Mouse (Mus musculus) intestine, embryonic 15.5 days (tissue): Measurements from ENCODE around the gene Ssh2. TPM values are rescaled to one million over a fixed set of nuclear protein-coding genes. Genes with fewer than 3 reads are reported as not detected.

Experiments used
- ATAC-seq: fragments of 200-750 bp; cut with Nextera tagmentation; 2 replicates; pipeline ENCODE4 v1.8.0; 2017; ENCODE audit warnings: moderate TSS enrichment, moderate library complexity
- H3K27ac ChIP-seq: fragments of 300-500 bp; sonication (generic); 2 replicates; pipeline ENCODE4 v1.5.1; 2015; ENCODE audit warnings: mild to moderate bottlenecking, inconsistent platforms
- H3K27me3 ChIP-seq: fragments of 300-500 bp; sonication (generic); replicated peaks from 2 replicates; pipeline ENCODE4 v1.6.1; 2015; ENCODE audit warnings: inconsistent platforms
- H3K36me3 ChIP-seq: fragments of 300-500 bp; sonication (generic); 2 replicates; pipeline ENCODE4 v1.6.1; 2015; ENCODE audit warnings: inconsistent platforms
- H3K4me1 ChIP-seq: fragments of 300-500 bp; sonication (generic); replicated peaks from 2 replicates; pipeline ENCODE4 v1.6.1; 2015; ENCODE audit warnings: inconsistent platforms
- H3K4me2 ChIP-seq: fragments of 300-500 bp; sonication (generic); replicated peaks from 2 replicates; pipeline ENCODE4 v1.6.1; 2015; ENCODE audit warnings: mild to moderate bottlenecking, inconsistent platforms
- H3K4me3 ChIP-seq: fragments of 300-500 bp; sonication (generic); replicated peaks from 2 replicates; pipeline ENCODE4 v1.5.1; 2015; ENCODE audit warnings: inconsistent platforms
- H3K9ac ChIP-seq: fragments of 300-500 bp; sonication (generic); 2 replicates; pipeline ENCODE4 v1.6.1; 2015; ENCODE audit warnings: inconsistent platforms
- H3K9me3 ChIP-seq: fragments of 300-500 bp; sonication (generic); 2 replicates; pipeline ENCODE4 v1.6.1; 2016; ENCODE audit warnings: inconsistent platforms
- WGBS: fragments of 180-500 bp; shearing (Covaris S2); methylation state at CpG from one replicate; pipeline ENCODE4 v1.1.7; 2015; 5-methylcytosine and 5-hydroxymethylcytosine counted together
- polyA plus RNA-seq: library from polyadenylated mRNA; unstranded; fragments of >200 nt; fragmentation: Nextera tagmentation; extraction: Ambion mirVana; gene quantifications from 2 replicates; pipeline ENCODE4 v1.2.1, GENCODE M21; 2015

Ssh2 gene
- 5.7 and 5.8 TPM in 2 replicates for polyA plus RNA-seq

- H3K4me3 ChIP-seq, result peak within 1 kb of the TSS; percentile 82
- H3K9ac ChIP-seq, result peak within 1 kb of the TSS; percentile 85
- WGBS, result under 1% methylated on average over 80 of the region's 82 CpGs
- no peaks in the 10 kb centered on the region for H3K27me3 ChIP-seq
- peak within 1 kb of the TSS; percentile 89 for H3K27ac ChIP-seq
- no peaks in the 10 kb centered on the region for H3K36me3 ChIP-seq
- 0 out of 2 replicates have a peak, but pooled peaks cover 4% of the 10 kb centered on the region for H3K4me1 ChIP-seq
- no peaks in the 10 kb centered on the region for H3K9me3 ChIP-seq
- H3K4me2 ChIP-seq, result peak within 1 kb of the TSS; percentile 91
- ATAC-seq, result peak; percentile 93
These were observed at the start of gene Ssh2 for GRCm38 (mm10) chr11:77215951-77216760. Gene Ssh2 (plus strand): TSS chr11:77216287.

- Histone ChIP-seq H3K9me3 (no peaks in the 10 kb centered on the region), H3K9ac (no peak overlapping the region), H3K4me2 (no peak overlapping the region), H3K4me1 (no peaks in the 10 kb centered on the region), H3K36me3 (no peaks in the 10 kb centered on the region), H3K4me3 (no peak overlapping the region), H3K27me3 (no peaks in the 10 kb centered on the region), H3K27ac (no peak overlapping the region)
- 62% methylated on average over 4 of the region's 4 CpGs for WGBS
- no peak for ATAC-seq
These were observed 42.4 kb upstream of the Ssh2 start for GRCm38 (mm10) chr11:77173731-77174130.

DNA sequence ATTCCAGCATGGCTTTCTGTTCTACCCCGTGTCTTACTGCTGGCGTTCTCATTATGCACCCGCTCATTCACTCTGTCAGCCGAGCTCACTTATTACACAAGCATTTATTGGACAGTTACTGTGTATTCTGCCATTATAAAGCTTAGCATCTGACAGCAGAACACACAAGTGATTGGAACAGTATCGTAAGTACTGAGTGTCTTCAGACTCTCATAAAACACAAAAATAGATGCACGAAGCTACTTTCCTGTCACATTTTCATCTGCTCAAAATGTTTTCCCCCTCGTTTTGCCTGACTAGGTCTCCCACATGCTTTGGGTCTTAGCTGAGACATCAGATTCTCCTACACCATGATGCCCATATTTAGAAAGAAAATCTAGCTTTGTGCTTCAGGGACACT lies 41.6 kb upstream of the Ssh2 start:
- H3K4me3 ChIP-seq, result no peak overlapping the region
- H3K27me3 ChIP-seq, result no peaks in the 10 kb centered on the region
- no peak overlapping the region for H3K4me2 ChIP-seq
- no peaks in the 10 kb centered on the region for H3K9me3 ChIP-seq
- ATAC-seq, result no peak
- 38% methylated on average over 7 of the region's 7 CpGs for WGBS
- no peak overlapping the region for H3K27ac ChIP-seq
- no peak overlapping the region for H3K9ac ChIP-seq
- no peaks in the 10 kb centered on the region for H3K4me1 ChIP-seq
- no peaks in the 10 kb centered on the region for H3K36me3 ChIP-seq

GRCm38 (mm10) chr11:77179771-77180170 lies 36.3 kb upstream of the Ssh2 start:
- ATAC-seq, result no peak
- H3K4me1 ChIP-seq, result 0 out of 2 replicates have a peak, but pooled peaks cover 2% of the 10 kb centered on the region
- no peak overlapping the region for H3K4me3 ChIP-seq
- no peak overlapping the region for H3K9ac ChIP-seq
- H3K27me3 ChIP-seq, result no peaks in the 10 kb centered on the region
- H3K4me2 ChIP-seq, result no peak overlapping the region
- H3K27ac ChIP-seq, result no peak overlapping the region; the same call in 1 of the 2 replicates
- no peaks in the 10 kb centered on the region for H3K9me3 ChIP-seq
- no peaks in the 10 kb centered on the region for H3K36me3 ChIP-seq
- 81% methylated on average over 3 of the region's 3 CpGs for WGBS

DNA sequence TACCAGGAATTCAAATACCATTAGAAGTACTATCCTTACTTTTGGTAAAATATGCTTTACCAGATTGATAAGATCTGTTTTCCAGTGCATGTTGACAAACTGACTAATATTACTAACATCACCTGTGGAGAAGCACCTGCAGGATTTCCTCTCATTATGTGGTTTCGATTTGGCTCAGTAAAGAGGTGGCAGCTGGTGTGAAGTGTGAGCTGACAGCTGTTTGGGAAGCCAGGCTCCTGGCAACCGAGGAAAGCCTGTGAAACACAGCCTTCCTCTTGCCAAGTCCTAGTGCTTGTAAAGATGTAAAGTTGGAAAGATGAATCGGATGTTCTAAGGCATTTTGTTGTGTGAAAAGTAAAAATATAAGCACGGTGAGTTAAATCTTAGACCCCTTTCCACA lies 35.2 kb upstream of the Ssh2 start:
- H3K9me3 ChIP-seq, result no peaks in the 10 kb centered on the region
- 0 out of 2 replicates have a peak, but pooled peaks cover 2% of the 10 kb centered on the region for H3K4me1 ChIP-seq
- no peaks in the 10 kb centered on the region for H3K27me3 ChIP-seq
- no peak overlapping the region for H3K4me2 ChIP-seq
- 0 out of 2 replicates have a peak overlapping the region, but pooled peaks have one; percentile 42 for H3K27ac ChIP-seq
- ATAC-seq, result no peak
- H3K9ac ChIP-seq, result no peak overlapping the region
- 37% methylated on average over 4 of the region's 4 CpGs for WGBS
- no peak overlapping the region for H3K4me3 ChIP-seq
- H3K36me3 ChIP-seq, result no peaks in the 10 kb centered on the region

DNA sequence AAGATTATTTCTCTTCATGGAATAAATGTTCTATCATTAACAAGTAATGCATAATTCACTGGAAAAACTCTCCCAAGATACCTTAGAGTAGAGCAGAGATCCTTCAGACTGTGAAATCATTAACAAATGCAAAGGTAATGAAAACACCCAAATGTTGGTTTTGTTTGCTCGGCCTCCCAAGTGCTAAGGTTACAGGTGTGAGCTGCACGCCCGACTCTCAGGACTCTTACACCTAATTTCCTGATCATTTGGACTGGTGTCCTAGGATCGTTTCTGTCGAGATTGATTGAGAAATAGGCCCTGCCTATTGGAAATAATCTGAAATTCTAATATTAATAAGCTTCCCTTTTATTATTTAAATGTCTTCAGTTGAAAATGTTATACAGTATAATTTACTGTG lies 34.6 kb upstream of the Ssh2 start:
- Histone ChIP-seq H3K4me1 (0 out of 2 replicates have a peak, but pooled peaks cover 2% of the 10 kb centered on the region), H3K36me3 (no peaks in the 10 kb centered on the region), H3K9me3 (no peaks in the 10 kb centered on the region), H3K27ac (peak overlapping the region; percentile 48; the same call in 1 of the 2 replicates), H3K27me3 (no peaks in the 10 kb centered on the region), H3K4me2 (no peak overlapping the region), H3K9ac (no peak overlapping the region), H3K4me3 (no peak overlapping the region)
- peak; percentile 75 for ATAC-seq
- WGBS, result 54% methylated on average over 5 of the region's 5 CpGs

- H3K4me2 ChIP-seq, result peak overlapping the region; percentile 7; the same call in 1 of the 2 replicates
- H3K9me3 ChIP-seq, result no peaks in the 10 kb centered on the region
- H3K4me3 ChIP-seq, result no peak overlapping the region
- WGBS, result 46% methylated on average over 2 of the region's 2 CpGs
- no peaks in the 10 kb centered on the region for H3K36me3 ChIP-seq
- H3K27me3 ChIP-seq, result no peaks in the 10 kb centered on the region
- ATAC-seq, result peak; percentile 91
- H3K9ac ChIP-seq, result no peak overlapping the region
- peak overlapping the region; percentile 67 for H3K27ac ChIP-seq
- H3K4me1 ChIP-seq, result 0 out of 2 replicates have a peak, but pooled peaks cover 2% of the 10 kb centered on the region
These were observed 34.0 kb upstream of the Ssh2 start for GRCm38 (mm10) chr11:77182041-77182440.

- H3K36me3 ChIP-seq, result no peaks in the 10 kb centered on the region
- 18% methylated on average over 2 of the region's 2 CpGs for WGBS
- H3K9ac ChIP-seq, result no peak overlapping the region
- no peak overlapping the region for H3K4me3 ChIP-seq
- H3K4me2 ChIP-seq, result peak overlapping the region; percentile 7
- H3K4me1 ChIP-seq, result 0 out of 2 replicates have a peak, but pooled peaks cover 2% of the 10 kb centered on the region
- H3K27me3 ChIP-seq, result no peaks in the 10 kb centered on the region
- no peaks in the 10 kb centered on the region for H3K9me3 ChIP-seq
- H3K27ac ChIP-seq, result peak overlapping the region; percentile 67
- ATAC-seq, result peak; percentile 42
These were observed 33.5 kb upstream of the Ssh2 start for GRCm38 (mm10) chr11:77182616-77183015.

DNA sequence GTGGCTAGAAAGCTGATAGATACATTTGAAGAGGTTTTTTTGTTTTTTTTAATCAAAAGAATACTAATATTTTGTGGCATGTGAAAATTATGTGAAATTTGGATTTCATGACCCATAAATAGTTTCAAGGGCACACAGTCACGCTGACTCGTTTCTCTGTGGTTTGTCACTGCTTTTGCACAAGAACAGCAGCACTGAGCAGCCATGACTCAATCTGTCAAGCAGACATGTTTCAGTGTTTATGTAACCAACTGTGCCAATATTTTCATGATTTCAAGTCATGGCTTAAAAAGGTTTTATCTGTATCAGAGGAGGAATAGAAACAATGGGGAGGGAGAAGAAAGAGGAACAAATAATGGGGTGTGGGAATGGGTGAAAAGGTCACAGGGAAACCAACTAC lies 31.2 kb upstream of the Ssh2 start:
- 0 out of 2 replicates have a peak, but pooled peaks cover 2% of the 10 kb centered on the region for H3K4me1 ChIP-seq

GRCm38 (mm10) chr11:77188868-77189267 lies 27.2 kb upstream of the Ssh2 start, which contains the start of gene Efcab5:
Gene Efcab5 (minus strand): TSS chr11:77188968.
- H3K4me2 ChIP-seq, result no peak within 1 kb of the TSS
- no peak within 1 kb of the TSS for H3K9ac ChIP-seq
- no peaks in the 10 kb centered on the region for H3K9me3 ChIP-seq
- no peak for ATAC-seq
- no peaks in the 10 kb centered on the region for H3K27me3 ChIP-seq
- no peaks in the 10 kb centered on the region for H3K36me3 ChIP-seq
- H3K4me3 ChIP-seq, result no peak within 1 kb of the TSS
- H3K4me1 ChIP-seq, result peaks cover 4% of the 10 kb centered on the region; the same call in 1 of the 2 replicates
- H3K27ac ChIP-seq, result no peak within 1 kb of the TSS
- 70% methylated on average over 6 of the region's 6 CpGs for WGBS

More for the DNA sequence above, 31.2 kb upstream of the Ssh2 start:
- 46% methylated on average over 2 of the region's 2 CpGs for WGBS
- no peak overlapping the region for H3K9ac ChIP-seq
- H3K36me3 ChIP-seq, result no peaks in the 10 kb centered on the region
- no peak overlapping the region for H3K4me2 ChIP-seq
- no peaks in the 10 kb centered on the region for H3K9me3 ChIP-seq
- H3K4me3 ChIP-seq, result no peak overlapping the region
- no peaks in the 10 kb centered on the region for H3K27me3 ChIP-seq
- H3K27ac ChIP-seq, result no peak overlapping the region
- ATAC-seq, result no peak

- H3K9ac ChIP-seq, result no peak overlapping the region
- no peak overlapping the region for H3K4me3 ChIP-seq
- 0 out of 2 replicates have a peak, but pooled peaks have one; percentile 11 for ATAC-seq
- H3K4me2 ChIP-seq, result no peak overlapping the region
- no peaks in the 10 kb centered on the region for H3K27me3 ChIP-seq
- H3K36me3 ChIP-seq, result no peaks in the 10 kb centered on the region
- 53% methylated on average over 5 of the region's 5 CpGs for WGBS
- H3K4me1 ChIP-seq, result peaks cover 8% of the 10 kb centered on the region
- 0 out of 2 replicates have a peak overlapping the region, but pooled peaks have one; percentile 17 for H3K27ac ChIP-seq
- H3K9me3 ChIP-seq, result no peaks in the 10 kb centered on the region
These were observed 22.7 kb upstream of the Ssh2 start for GRCm38 (mm10) chr11:77193410-77193809.

DNA sequence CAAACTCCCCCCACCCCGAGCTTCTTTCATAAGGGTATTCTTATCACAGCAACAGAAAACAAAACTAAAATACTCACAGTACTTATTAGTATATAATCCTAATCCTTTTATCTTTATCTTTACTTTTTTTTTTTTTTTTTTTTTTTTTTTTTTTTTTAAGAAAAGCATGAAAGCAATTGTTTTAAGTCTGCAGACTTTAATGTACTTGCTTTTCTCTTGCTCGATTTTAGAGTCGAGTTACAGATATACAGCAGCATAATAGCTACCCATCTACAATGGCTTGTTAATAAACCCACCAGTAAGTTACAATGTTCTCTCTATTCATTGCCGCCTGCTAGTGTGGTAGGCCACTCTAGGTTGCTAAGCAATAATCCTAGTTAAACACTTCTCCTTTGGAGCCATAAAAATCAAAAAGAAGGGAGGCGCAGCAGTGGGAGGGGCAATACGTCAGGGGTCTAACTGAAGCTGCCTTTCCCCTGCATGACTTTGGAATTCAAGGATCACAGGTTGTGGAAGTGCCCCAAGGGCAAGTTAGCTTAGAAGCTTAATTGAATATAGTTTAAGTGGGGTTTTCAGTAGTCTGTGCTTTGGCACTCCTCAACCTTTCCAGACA lies 22.0 kb upstream of the Ssh2 start:
- Histone ChIP-seq H3K4me1 (peaks cover 8% of the 10 kb centered on the region), H3K27ac (0 out of 2 replicates have a peak overlapping the region, but pooled peaks have one; percentile 17), H3K9ac (no peak overlapping the region), H3K4me3 (no peak overlapping the region), H3K36me3 (no peaks in the 10 kb centered on the region), H3K27me3 (no peaks in the 10 kb centered on the region), H3K9me3 (no peaks in the 10 kb centered on the region), H3K4me2 (no peak overlapping the region)
- 40% methylated on average over 6 of the region's 6 CpGs for WGBS
- peak; percentile 73 for ATAC-seq
